Mouse (Mus musculus) stomach, embryonic 14.5 days (tissue): ENCODE data around the gene Fam76a. TPM values are rescaled to one million over a fixed set of nuclear protein-coding genes. Genes with fewer than 3 reads are reported as not detected.

Experiments
- ATAC-seq: fragments of 200-750 bp; cut with Nextera tagmentation; 2 replicates; pipeline ENCODE4 v1.8.0; 2017; ENCODE audit warnings: low read depth, moderate TSS enrichment; ENCODE audit not compliant: insufficient number of reproducible peaks, insufficient read depth, low FRiP score
- H3K27ac ChIP-seq: fragments of 300-500 bp; sonication (generic); 2 replicates; pipeline ENCODE4 v1.5.1; 2014; ENCODE audit warnings: mild to moderate bottlenecking, low read length, moderate library complexity, mixed read lengths
- H3K27me3 ChIP-seq: fragments of 300-500 bp; sonication (generic); 2 replicates; pipeline ENCODE4 v1.6.1; 2014; ENCODE audit warnings: low read length, control low read depth, mixed read lengths; ENCODE audit not compliant: control insufficient read depth, insufficient read depth
- H3K36me3 ChIP-seq: fragments of 300-500 bp; sonication (generic); 2 replicates; pipeline ENCODE4 v1.6.1; 2014; ENCODE audit warnings: mild to moderate bottlenecking, control low read depth, low read length, moderate library complexity, mixed read lengths; ENCODE audit not compliant: control insufficient read depth, insufficient read depth
- H3K4me1 ChIP-seq: fragments of 300-500 bp; sonication (generic); 2 replicates; pipeline ENCODE4 v1.6.1; 2014; ENCODE audit warnings: low read length, control low read depth, mixed read lengths; ENCODE audit not compliant: control insufficient read depth, insufficient read depth
- H3K4me2 ChIP-seq: fragments of 300-500 bp; sonication (generic); replicated peaks from 2 replicates; pipeline ENCODE4 v1.6.1; 2014; ENCODE audit warnings: low read depth, low read length, control low read depth
- H3K4me3 ChIP-seq: fragments of 300-500 bp; sonication (generic); 2 replicates; pipeline ENCODE4 v1.5.1; 2014; ENCODE audit warnings: low read depth, low read length, control low read depth
- H3K9ac ChIP-seq: fragments of 300-500 bp; sonication (generic); replicated peaks from 2 replicates; pipeline ENCODE4 v1.6.1; 2014; ENCODE audit warnings: low read depth, mild to moderate bottlenecking, control low read depth, low read length, moderate library complexity, mixed read lengths
- H3K9me3 ChIP-seq: fragments of 300-500 bp; sonication (generic); 2 replicates; pipeline ENCODE4 v1.6.1; 2016; ENCODE audit warnings: low read depth, low read length, control low read depth; ENCODE audit not compliant: control insufficient read depth
- WGBS: fragments of 180-500 bp; shearing (Covaris S2); extraction: QIAGEN DNeasy Blood & Tissue Kit; methylation state at CpG from one replicate; pipeline ENCODE4 v1.1.7; 2014; 5-methylcytosine and 5-hydroxymethylcytosine counted together
- polyA plus RNA-seq: library from polyadenylated mRNA; unstranded; fragments of >200 nt; fragmentation: Nextera tagmentation; extraction: Ambion mirVana; gene quantifications from 2 replicates; pipeline ENCODE4 v1.2.1, GENCODE M21; 2014

The Fam76a gene
- 45.7 and 47.0 TPM in 2 replicates for polyA plus RNA-seq

DNA sequence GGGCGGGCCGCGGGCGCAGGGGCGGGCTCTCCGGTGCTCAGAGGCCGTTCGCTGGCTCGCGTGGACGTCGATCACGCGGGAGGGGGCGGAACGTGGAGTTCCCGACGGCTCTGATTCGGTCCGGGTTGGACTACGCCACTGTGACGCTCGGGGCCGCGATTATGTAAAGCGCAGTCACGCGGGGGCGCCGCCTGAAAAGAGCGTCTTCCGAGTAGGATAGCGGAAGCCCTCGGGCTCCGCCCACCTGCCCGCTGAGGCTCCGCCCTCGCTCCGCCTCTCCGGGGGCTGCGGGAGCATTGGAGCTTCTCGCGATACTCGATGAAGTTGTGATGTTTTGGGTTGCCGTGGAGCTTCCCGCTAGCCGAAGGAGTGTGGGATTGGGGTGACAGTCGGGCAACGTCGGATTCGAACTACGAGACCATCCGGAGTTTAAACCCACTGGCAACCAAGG lies at the start of gene Fam76a:
Gene Fam76a (minus strand): TSS at position 1 of the 451 bp plus-strand sequence.
- peak within 1 kb of the TSS; percentile 85 for H3K4me2 ChIP-seq
- ATAC-seq, result peak; percentile 98
- WGBS, result under 1% methylated on average over 52 of the region's 53 CpGs

DNA sequence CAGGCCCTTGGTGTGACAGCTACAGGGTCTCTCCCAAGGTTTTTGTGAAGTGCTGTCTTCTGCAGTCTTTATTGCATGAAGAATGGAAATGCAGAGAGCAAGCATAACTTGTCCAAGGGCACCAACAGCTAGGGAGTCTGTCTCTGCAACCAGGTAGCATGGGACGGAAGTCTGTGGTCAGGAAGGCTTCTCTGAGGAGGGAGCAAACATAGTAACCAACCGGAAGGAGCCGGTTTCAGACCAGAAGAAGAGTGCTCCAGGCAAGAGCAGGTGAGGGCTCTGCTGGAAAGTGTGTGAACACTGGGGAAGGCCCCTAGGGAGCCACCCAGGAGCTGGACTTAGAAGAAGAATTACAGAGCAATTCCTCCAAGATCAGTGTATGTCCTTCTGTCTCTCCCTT lies 49.7 kb upstream of the Fam76a start:
- H3K4me2 ChIP-seq, result no peak overlapping the region
- H3K27ac ChIP-seq, result no peak overlapping the region
- ATAC-seq, result no peak
- H3K36me3 ChIP-seq, result no peaks in the 10 kb centered on the region
- 0 out of 2 replicates have a peak, but pooled peaks cover 9% of the 10 kb centered on the region for H3K27me3 ChIP-seq
- 69% methylated on average over 3 of the region's 3 CpGs for WGBS
- no peaks in the 10 kb centered on the region; the same call in 1 of the 2 replicates for H3K4me1 ChIP-seq
- no peak overlapping the region for H3K9ac ChIP-seq
- no peak overlapping the region for H3K4me3 ChIP-seq
- H3K9me3 ChIP-seq, result no peaks in the 10 kb centered on the region

More for the DNA sequence above, at the start of gene Fam76a:
- H3K27me3 ChIP-seq, result no peaks in the 10 kb centered on the region
- peak within 1 kb of the TSS; percentile 77 for H3K9ac ChIP-seq
- peak within 1 kb of the TSS; percentile 94 for H3K4me3 ChIP-seq
- peak within 1 kb of the TSS; percentile 73 for H3K27ac ChIP-seq
- H3K4me1 ChIP-seq, result peaks cover 3% of the 10 kb centered on the region; the same call in 1 of the 2 replicates
- peaks cover 5% of the 10 kb centered on the region for H3K36me3 ChIP-seq
- H3K9me3 ChIP-seq, result no peaks in the 10 kb centered on the region

GRCm38 (mm10) chr4:132971601-132972000 lies 49.2 kb upstream of the Fam76a start:
- no peak overlapping the region for H3K9ac ChIP-seq
- no peaks in the 10 kb centered on the region for H3K36me3 ChIP-seq
- H3K4me2 ChIP-seq, result no peak overlapping the region
- no peak overlapping the region for H3K4me3 ChIP-seq
- H3K9me3 ChIP-seq, result no peaks in the 10 kb centered on the region
- no peak for ATAC-seq
- H3K4me1 ChIP-seq, result no peaks in the 10 kb centered on the region; the same call in 1 of the 2 replicates
- no peak overlapping the region for H3K27ac ChIP-seq
- 0 out of 2 replicates have a peak, but pooled peaks cover 9% of the 10 kb centered on the region for H3K27me3 ChIP-seq
- 73% methylated on average over 6 of the region's 6 CpGs for WGBS

DNA sequence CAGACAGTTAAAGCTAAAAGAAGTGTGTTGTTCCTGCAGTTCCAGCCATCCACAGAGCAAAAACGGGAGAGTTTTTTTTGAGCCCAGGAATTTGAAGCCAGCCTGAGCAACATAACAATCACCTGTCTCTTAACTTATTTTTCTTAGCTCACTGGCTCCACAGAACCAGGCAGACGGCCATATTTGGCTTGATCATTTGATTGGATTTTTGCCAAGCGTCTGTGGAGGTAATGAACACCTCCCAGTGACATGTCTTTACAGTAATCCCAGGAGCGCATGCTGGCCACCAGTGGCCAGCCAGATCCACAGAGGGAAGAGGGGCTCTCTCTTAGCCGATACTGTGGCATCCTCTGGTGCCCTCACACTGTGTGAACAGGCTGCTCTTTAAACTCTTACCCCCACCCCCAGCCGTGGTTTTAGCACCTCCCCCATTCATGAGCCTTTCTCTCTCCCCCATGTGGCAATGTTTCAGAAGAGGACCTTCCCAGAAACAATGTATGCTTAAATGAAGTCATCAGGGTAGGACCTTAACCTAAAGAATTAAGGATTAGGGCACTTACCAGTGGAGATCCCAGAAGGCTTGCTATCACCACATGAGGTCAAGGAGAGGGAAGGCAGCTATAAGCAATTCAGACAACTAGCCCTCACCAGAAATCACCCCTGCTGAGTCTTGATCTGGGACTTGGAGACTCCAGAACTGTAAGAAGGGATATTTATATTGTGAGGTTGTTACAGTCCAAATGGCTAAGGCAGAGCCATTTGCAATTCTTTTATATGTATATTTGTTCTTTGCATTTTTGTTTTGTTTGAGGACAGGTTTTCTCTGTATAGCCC lies 46.0 kb upstream of the Fam76a start:
- no peaks in the 10 kb centered on the region for H3K9me3 ChIP-seq
- no peak overlapping the region for H3K4me3 ChIP-seq
- H3K9ac ChIP-seq, result no peak overlapping the region
- H3K27ac ChIP-seq, result no peak overlapping the region
- ATAC-seq, result no peak
- no peaks in the 10 kb centered on the region for H3K27me3 ChIP-seq
- no peaks in the 10 kb centered on the region for H3K4me1 ChIP-seq
- WGBS, result 38% methylated on average over 6 of the region's 6 CpGs
- H3K36me3 ChIP-seq, result no peaks in the 10 kb centered on the region
- no peak overlapping the region for H3K4me2 ChIP-seq

- no peak for ATAC-seq
- Histone ChIP-seq H3K9me3 (no peaks in the 10 kb centered on the region), H3K27ac (no peak overlapping the region), H3K4me3 (no peak overlapping the region), H3K4me1 (peaks cover 14% of the 10 kb centered on the region), H3K27me3 (no peaks in the 10 kb centered on the region), H3K36me3 (no peaks in the 10 kb centered on the region), H3K4me2 (no peak overlapping the region), H3K9ac (no peak overlapping the region)
- 54% methylated on average over 5 of the region's 5 CpGs for WGBS
Measured at GRCm38 (mm10) chr4:132964473-132964872, 42.1 kb upstream of the Fam76a start.

DNA sequence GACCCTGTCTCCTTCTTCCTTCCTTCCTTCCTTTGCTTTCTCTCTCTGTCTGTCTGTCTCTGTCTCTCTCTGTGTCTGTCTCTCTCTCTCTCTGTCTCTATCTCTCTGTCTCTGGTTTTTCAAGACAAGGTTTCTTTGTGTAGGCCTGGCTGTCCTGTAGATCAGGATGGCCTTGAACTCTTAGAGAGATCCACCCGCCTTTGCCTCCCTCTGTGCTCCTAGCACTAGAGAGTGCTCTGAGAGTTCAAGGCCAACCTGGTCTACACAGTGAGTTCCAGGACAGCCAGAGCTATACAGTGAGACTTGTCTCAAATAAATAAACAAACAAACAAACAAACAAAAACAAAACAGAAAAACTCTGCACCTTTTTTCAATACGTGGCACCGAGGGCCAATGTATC lies 41.7 kb upstream of the Fam76a start:
- 56% methylated on average over 3 of the region's 3 CpGs for WGBS
- H3K4me3 ChIP-seq, result no peak overlapping the region

GRCm38 (mm10) chr4:132963436-132963835 lies 41.1 kb upstream of the Fam76a start:
- Histone ChIP-seq H3K4me1 (peaks cover 24% of the 10 kb centered on the region), H3K9ac (no peak overlapping the region), H3K4me3 (no peak overlapping the region), H3K4me2 (no peak overlapping the region), H3K9me3 (no peaks in the 10 kb centered on the region), H3K27ac (no peak overlapping the region), H3K27me3 (no peaks in the 10 kb centered on the region), H3K36me3 (no peaks in the 10 kb centered on the region)
- WGBS, result 49% methylated on average over 2 of the region's 2 CpGs
- ATAC-seq, result no peak

More for the DNA sequence above, 41.7 kb upstream of the Fam76a start:
- no peaks in the 10 kb centered on the region for H3K36me3 ChIP-seq
- H3K9ac ChIP-seq, result no peak overlapping the region
- H3K4me1 ChIP-seq, result peaks cover 18% of the 10 kb centered on the region
- no peak overlapping the region for H3K27ac ChIP-seq
- ATAC-seq, result no peak
- H3K9me3 ChIP-seq, result no peaks in the 10 kb centered on the region
- H3K27me3 ChIP-seq, result no peaks in the 10 kb centered on the region
- H3K4me2 ChIP-seq, result no peak overlapping the region

- WGBS, result 86% methylated on average over 4 of the region's 4 CpGs
- no peak overlapping the region for H3K4me2 ChIP-seq
- no peak for ATAC-seq
- H3K27me3 ChIP-seq, result no peaks in the 10 kb centered on the region
- H3K27ac ChIP-seq, result no peak overlapping the region
- peaks cover 25% of the 10 kb centered on the region for H3K4me1 ChIP-seq
- H3K36me3 ChIP-seq, result no peaks in the 10 kb centered on the region
- no peak overlapping the region for H3K4me3 ChIP-seq
- no peak overlapping the region for H3K9ac ChIP-seq
- no peaks in the 10 kb centered on the region for H3K9me3 ChIP-seq
Measured at GRCm38 (mm10) chr4:132962628-132963027, 40.3 kb upstream of the Fam76a start.
